Mouse (Mus musculus) gastrocnemius, postnatal 14 days (tissue): ENCODE results near the gene Ddah2. TPM values are rescaled to one million over a fixed set of nuclear protein-coding genes. Genes with fewer than 3 reads are reported as not detected.

Experiments
- DNase-seq: peaks from one replicate; pipeline ENCODE4 v3.0.0; 2021; ENCODE audit warnings: mixed read lengths
- intact Hi-C: fragments of 180-260 bp; cut with DNase I; formaldehyde crosslinking; loops from one replicate; pipeline ENCODE4 v1.15.1; 2025; ENCODE audit warnings: low total_unique reads
- total RNA-seq, 2 experiments: library from RNA; stranded (reverse); gene quantifications; 2 replicates each; pipeline ENCODE4 v1.2.3; 2021

Ddah2 gene
- total RNA-seq, 2 experiments from 2014 or later = 23.4 to 32.2 TPM

DNA sequence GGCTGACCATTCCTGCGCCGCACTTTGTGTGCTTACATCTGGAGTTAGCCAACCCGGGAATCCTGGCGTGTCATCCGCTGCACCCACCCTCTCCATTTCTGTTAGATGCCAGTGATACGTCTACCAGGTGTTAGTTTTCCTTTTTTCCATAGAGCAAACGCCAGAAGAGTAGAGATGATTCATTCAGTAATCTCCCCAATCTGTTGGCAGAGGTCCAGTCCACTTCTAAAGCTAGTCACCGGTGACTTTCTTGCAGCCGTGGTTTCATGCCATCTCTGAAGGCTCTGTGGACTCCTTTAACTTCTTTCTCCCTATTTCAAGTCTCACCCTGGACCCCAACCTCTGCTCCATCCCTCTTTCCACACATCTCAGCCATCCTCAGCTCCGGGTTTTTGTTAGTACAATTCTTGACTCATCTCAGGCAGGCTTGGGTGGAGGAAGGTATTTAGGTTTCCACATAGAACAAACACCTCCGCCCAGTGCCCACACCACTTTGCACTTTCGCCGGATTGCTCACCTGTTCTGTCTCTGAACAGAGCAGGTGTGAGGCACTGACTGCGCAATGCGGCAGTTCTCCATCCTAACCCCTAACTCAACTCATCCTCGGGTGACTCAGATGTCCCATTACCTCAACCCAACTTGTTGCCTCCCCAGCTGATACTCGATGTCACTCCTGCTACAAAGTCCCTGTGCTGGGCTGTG, 9.5 kb downstream of the Ddah2 start:
- DNase-seq = no peak
- intact Hi-C loops = no loop called here

DNA sequence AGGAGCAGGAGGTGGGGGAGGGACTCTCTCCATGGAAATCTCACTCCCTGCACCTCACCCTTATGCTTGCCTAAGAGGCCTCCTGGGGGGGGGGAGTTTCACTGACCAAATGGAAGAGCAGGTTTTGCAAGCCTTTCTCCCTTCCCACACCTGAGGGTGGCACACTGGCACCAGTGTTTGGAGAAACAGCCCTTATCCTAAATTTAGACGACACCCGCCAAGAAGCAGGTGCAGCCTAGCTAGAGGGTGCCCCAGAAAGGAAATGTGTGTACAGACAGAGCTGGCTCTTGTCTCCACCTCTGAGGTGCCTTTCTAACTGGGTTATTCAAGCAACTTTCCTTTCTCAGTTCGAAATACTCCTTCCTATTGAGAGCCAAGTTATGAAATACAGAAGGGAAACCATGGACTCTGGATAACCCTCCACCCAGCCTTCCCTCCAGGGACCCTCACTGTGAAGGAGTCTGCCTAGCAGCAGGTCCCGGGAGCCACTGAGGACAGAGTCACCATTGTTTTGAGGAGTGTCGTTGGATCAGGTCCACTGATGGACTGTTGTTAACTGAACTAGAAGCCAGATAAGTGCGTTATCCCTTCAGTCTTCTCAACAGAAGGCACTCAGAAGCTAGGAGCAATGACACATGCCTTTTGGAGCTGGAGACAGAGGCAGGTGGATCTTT, 11.9 kb downstream of the Ddah2 start:
- no peak for DNase-seq
- intact Hi-C loops = no loop called here

DNA sequence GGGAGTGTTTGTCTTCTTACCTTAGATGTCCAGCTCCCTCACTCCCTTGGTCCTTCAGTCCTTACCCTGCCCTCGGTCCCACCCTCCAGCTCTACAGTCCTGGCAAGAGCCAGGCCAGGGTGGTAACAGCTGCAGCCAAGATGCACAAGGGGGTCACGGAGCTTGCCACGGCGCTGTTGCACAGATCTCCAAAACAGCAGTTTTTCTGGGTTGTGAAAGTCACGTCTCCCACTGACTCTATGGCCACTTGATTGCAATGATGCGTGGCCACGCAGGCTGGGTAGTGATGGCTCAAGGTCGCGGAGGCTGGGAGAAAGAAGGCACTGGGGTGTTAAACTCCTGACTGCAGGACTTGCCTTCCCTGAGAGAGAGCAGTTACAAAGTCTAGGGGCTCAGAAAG, 12.6 kb downstream of the Ddah2 start:
- intact Hi-C loops = no loop called here

DNA sequence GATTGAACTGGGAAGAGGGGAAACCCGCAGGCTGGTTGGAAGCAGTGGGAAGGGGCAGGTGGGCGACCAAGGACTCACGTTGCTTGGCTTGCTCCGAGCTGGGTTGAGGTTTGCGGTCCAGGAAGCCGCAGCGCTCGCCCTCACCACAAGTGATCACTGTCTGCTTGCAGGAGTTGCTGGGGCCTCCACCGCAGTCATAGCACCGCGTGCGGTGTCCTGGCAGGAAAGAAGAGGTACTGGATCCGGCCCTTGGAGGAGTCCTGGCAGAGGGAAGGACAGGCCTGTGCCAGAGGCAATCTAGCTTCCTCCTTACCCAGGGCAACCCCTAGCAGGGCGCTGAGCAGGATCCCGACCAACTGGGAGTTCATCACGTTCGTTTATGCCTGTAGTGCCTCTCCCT, 15.3 kb downstream of the Ddah2 start:
- intact Hi-C loops = no loop called here
- DNase-seq = no peak

More for the DNA sequence above, 12.6 kb downstream of the Ddah2 start:
- DNase-seq = no peak

DNA sequence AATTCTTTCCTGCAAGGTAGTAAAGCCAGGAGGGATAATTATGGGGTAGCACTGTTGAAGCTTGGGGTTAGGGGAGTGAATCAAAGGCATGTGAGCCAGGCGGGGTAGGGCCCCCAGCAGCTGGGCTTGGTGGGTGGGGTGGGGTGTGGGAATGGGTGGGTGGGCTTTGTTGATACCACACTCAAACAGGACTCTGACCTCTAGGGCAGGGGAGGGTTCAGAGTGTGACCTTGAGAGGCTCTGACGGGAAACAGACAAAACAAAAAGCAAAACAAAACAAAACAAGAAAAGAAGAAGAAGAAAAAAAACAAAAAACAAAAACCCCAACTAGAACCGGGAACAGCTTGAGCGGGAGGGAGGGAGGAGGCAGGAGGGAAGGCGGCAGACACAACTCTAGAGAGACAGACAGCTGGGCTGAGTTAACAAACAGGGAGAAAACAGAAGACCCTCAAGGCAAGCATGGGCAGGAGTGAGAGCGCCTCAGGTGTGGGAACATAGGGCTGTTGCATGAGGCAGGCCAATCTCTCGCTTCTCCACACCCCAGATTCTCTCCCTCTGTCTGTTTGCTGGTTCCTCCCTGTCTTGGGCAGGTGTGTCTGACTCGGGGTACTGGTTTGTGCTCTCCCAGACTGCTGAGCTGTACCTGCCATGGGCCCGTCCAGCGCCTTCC, 17.8 kb downstream of the Ddah2 start, which contains the start of gene Ly6g6e:
Gene Ly6g6e, plus strand, starts transcription at position 396 of the 670 bp plus-strand sequence.
- intact Hi-C loops = no loop called here
- no peak for DNase-seq

DNA sequence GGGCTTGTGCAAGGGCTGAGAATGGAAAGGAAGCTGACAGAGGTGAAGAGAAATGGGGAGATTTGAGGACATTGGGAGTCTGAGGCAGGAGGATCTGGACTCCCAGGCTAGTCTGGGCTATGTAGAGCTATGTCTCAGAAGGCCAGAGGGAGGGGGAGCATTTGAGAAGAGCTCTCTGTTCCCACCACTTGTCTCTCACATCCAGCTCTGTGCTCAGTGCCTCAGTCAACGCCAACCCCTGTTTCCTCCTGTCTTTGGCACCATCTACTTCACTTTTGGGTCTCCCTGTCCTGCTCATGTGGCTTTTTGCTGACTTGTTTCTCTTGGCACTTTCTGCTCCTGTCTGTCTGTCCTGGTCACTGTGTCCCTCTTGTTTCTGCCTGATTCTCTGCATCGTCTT, 18.4 kb downstream of the Ddah2 start:
- no peak for DNase-seq

DNA sequence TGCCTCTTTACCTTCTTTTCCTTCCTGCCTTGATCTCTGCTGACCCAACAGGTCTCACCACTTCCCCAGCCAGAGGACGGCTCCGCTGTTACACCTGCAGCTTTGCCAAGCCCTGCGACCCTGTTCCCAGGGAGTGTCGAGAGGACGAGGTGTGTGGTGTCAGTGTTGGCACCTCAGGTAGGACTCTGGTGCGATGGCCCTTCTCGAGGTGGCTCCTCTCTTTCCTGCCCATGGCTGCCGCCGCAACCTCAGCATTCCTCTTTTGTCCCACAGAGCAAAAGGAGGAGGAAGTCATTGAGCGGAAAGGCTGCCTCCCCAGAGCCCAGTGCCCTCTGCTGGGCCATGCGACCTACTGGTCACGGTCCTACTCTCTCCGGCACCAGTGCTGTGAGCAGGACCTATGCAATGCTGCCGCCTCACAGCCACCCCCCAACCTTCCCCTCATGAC, 19.0 kb downstream of the Ddah2 start, which contains the start of gene Ly6g6d:
Gene Ly6g6d, minus strand, starts transcription at position 280 of the 448 bp plus-strand sequence.
- intact Hi-C loops = no loop called here
- peak; percentile 49 for DNase-seq

More for the DNA sequence above, 18.4 kb downstream of the Ddah2 start:
- intact Hi-C loops = no loop called here

DNA sequence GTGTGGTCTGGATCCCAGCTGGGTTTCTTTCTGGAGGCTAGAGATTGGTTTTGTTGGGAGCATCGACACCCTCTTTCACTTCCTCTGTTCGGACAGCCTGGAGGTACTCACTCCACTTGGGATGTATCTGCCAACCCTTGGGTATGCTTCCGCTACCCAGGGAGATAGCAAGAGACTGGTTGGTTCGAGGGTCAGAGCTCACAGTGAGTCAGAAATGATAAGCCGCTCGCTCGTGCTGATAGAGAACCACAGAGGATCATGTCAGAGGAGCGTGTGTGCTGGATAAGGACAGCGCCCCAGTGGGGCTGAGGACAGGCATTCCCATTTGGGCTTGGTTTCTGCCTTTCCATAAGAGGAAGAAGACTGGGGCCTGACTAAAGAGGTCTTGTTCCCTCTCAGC, 20.9 kb downstream of the Ddah2 start:
- intact Hi-C loops = no loop called here
- DNase-seq = no peak

DNA sequence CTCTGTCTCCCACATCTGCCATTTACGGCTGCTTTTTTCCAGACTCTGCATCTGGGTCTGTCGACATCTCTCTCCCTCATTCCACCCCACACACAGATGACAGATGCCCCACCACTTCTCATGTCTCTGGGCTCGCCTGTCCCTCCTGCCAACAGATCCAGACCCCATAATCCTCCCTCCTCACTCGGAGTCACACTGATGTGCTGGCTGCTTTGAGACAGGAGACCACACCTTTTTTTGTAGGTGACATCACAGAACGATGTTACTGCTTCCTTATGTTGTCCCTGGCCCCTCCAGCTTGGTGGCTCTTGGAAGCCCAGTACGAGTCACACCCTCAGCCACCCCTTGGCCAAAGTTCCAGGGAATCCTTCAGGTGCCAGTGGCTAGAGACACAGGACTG, 21.4 kb downstream of the Ddah2 start:
- intact Hi-C loops = no loop called here
- DNase-seq = no peak

DNA sequence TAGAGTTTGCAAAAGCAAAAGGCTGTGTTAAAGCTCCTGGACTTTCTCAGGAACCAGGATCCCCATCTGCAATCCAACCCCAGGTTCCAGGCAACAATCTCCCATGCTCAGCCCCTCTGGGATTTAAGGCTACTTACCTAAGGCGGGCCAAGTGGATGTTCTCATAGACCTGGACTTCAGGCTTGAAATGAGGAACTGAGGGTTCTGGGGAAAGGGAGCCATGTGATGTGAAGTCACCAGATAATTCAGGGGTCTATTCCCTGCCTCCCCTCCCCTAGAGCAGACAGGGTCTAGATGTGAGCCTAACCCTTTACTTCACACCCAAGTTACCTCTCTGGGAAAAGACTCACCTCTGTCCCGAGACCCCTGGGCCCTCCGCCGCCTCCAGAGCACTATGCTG, 21.9 kb downstream of the Ddah2 start:
- intact Hi-C loops = no loop called here
- DNase-seq = no peak

DNA sequence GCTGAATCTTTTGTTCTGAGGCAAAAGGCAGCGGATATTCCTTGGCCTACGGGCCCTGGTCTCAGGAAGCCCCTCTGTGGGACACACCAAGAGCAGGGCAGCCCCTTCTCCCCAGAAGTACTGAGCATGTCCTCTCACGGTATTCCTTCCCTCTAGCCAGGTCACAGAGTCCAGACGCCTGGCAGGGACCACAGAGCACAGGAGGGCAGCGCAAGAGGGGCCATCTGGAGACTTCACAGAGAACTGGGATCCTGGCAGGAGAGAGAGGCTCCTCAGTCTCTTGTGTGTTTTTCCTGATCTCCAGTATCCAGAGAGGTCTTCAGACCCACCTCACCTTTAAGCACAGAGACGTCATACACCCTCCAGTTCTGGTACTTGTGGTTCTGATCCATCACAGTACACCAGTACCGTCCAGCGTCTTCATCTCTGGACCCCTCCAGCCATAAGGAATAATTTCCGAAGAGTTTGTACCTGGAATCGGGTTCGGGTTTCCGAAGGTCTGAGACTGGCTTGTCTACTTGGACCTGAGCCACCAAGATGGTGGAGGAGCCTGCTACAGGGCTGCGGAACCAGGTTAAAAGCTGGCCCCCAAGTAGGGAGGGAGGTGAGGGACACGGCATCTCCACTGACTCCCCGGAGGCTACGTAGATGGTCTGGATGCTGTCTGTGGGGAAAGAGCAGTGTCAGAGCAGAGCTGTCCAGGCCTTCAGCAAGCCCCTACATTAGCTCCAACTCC, 24.2 kb downstream of the Ddah2 start:
- intact Hi-C loops = no loop called here
- no peak for DNase-seq

DNA sequence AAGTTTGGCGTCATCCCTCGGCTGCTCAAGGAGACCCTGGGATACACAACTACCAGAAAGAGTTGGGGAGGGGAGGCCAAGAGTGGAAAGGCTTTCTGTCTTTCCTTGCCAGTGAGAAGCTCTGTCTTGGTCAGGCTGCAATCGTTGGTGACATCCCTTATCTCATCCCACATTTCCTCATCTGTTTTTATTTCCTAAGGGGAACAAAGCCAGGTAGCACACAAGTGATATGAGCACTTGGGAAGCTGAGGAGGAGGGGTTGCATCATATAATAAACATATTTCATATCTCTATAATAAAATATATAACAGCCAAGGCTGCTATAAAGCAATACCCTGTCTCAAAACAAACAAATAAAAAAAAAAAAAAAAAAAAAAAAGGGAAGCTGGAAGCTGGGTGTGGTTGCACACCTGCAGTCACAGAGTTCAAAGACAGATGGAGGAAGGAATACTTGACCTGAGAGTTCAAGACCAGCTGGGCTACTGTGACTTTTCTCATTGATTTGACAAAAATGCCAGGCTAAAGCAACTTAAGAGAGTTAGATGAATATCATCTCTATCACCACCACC, 25.2 kb downstream of the Ddah2 start:
- intact Hi-C loops = no loop called here
- no peak for DNase-seq

DNA sequence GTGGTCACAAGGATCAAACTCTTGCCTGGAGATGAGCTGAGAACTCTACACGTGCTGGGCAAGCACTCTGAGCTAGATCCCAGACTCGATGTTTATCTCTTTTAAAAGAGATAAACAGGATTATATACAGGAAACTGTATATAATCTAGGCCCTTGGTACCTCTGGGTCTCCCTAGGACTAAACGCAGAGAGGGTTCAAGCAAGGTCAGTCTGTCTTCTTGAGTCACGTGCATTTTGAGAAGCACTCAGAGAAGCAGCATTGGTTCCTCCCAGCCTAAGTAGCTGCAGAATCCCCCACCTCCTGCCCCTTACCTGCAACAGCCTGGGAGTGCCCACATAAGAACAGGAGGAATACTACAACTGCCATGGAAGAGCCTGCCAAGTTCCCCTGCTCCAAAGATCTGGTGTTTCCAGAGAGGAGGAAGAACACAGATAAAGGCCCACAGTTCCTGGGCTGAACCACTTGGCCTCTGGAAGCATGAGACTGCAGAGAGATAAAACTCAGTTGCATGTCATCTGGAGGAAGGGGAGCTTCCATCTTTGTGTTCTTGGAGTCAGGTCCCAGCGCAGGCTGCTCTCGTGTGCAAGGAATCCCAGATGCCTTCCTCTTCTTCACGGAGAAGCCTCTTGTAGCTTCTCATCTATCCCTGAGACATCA, 26.5 kb downstream of the Ddah2 start, which contains the start of gene Ly6g6f:
Gene Ly6g6f, minus strand, starts transcription at position 403 of the 658 bp plus-strand sequence.
- intact Hi-C loops = no loop called here
- DNase-seq = no peak

DNA sequence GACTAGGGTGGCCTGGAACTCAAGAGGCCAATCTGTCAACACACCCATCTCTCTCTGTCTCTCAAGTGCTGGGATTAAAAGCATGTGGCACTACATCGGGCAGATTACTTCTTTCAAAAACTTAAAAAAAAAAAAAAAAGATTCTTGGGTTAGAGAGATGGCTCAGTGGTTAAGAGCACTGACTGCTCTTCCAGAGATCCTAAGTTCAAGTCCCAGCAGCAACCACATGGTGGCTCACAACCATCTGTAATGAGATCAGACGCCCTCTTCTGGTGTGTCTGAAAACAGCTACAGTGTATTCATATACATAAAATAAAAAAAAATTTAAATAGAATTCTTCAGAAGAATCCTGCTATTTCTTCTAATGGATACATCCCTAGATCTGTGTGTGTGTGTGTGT, 29.3 kb downstream of the Ddah2 start:
- intact Hi-C loops = no loop called here

DNA sequence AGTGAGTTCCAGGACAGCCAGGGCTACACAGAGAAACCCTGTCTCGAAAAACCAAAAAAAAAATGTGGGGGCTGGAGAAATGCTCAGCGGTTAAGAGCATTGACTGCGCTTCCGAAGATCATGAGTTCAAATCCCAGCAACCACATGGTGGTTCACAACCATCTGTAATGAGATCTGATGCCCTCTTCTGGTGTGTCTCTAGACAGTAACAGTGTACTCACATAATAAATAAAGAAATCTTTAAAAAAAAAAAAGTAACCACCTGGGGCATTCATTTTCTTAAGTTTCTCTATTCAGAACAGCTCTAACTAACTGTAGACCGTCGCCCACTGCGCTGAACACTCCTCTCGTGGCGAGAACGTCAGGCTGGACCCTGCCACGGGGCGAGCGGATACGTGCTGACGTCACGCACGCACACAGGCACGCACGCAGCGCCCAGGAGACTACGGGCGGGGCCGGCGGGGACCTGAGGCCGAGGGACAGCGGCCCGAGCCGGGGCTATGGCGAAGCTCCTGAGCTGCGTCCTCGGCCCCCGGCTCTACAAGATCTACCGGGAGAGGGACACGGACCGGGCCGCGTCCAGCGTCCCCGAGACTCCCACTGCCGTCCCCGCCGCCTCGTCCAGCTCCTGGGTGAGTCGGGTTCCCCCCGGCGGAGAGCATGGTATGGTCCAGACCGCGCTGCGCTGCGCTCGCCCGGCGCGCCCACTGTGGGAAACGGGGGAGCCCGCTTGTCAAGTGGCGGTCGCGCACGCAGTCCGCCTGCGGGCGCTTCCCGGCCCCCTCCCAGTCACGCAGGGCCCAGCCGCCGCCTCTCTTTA, 30.2 kb downstream of the Ddah2 start, which contains the start of gene Abhd16a:
Gene Abhd16a, plus strand, starts transcription at position 439 of the 820 bp plus-strand sequence.
- intact Hi-C loops = no loop called here
- peak; percentile 96 for DNase-seq

More for the DNA sequence above, 29.3 kb downstream of the Ddah2 start:
- DNase-seq = no peak

DNA sequence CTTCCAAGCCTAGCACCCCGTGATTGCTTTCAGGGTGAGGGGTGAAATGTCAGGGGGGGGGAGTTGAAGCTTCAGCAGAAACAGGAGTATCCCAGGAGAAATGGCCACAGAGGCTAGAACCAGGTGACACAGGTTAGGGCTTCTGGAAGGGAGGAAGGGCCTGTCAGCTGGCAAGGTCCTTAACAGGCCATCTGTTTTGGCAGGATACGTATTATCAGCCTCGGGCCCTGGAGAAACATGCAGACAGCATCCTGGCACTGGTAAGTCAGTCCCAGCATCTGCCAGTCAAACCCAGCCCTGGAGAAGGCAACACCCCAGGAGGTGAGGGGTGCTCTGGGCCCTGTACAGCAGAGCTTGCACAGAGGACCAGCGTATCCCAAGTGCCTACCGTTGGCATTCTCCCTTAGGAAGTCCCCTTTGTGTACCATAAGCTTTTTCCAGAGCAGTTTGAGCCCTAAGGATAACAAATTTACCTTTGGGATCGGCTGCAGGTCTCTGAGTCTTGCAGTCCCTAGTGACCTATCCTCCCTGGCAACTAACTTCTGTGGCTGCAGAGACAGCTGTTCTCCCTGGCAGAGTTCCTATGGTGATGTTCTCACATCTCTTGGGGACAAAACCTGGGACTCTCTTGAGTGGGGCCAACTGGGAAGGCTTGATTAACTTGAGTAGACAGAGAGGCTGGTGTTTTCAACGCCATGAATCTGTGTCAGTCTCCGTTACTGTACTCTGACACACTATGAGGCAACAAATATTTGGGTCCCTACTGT, 31.5 kb downstream of the Ddah2 start:
- DNase-seq = peak; percentile 39
- intact Hi-C loops = no loop called here
